Mouse (Mus musculus) bone marrow macrophage, adult 2 months (primary cell): ENCODE data around the gene Ankrd52. TPM values are rescaled to one million over a fixed set of nuclear protein-coding genes. Genes with fewer than 3 reads are reported as not detected.
A peak's percentile ranks its signal among the peaks of the same experiment; 100 is the strongest.

Experiments used
- H3K27ac ChIP-seq: 2 replicates; pipeline ENCODE4 v1.5.1; 2012; ENCODE audit warnings: low read depth, low read length; ENCODE audit not compliant: insufficient read depth
- H3K4me1 ChIP-seq: 2 replicates; pipeline ENCODE4 v1.6.1; 2012; ENCODE audit warnings: low read length; ENCODE audit not compliant: control insufficient read depth, insufficient read depth
- H3K4me3 ChIP-seq: 2 replicates; pipeline ENCODE4 v1.5.1; 2012; ENCODE audit warnings: mild to moderate bottlenecking, low read length, moderate library complexity; ENCODE audit not compliant: insufficient read depth
- CTCF ChIP-seq: IDR thresholded peaks from 2 replicates; pipeline ENCODE4 v1.5.1; 2012; ENCODE audit warnings: low read depth, mild to moderate bottlenecking, low read length, moderate library complexity
- POLR2A ChIP-seq: IDR thresholded peaks from 2 replicates; pipeline ENCODE4 v1.6.1; 2012; ENCODE audit warnings: mild to moderate bottlenecking, low read depth, low read length, borderline replicate concordance
- polyA plus RNA-seq: library from polyadenylated mRNA; stranded (reverse); fragments of >200 nt; gene quantifications from 2 replicates; pipeline ENCODE4 v1.2.4, GENCODE M21; 2012; ENCODE audit not compliant: missing spikeins, insufficient read depth, insufficient read length

The Ankrd52 gene
- polyA plus RNA-seq, 1 experiment = 34.8 TPM

- H3K27ac ChIP-seq = no peak overlapping the region
- TF ChIP-seq CTCF (no peak), POLR2A (no peak)
- peaks cover 3% of the 10 kb centered on the region for H3K4me1 ChIP-seq
- H3K4me3 ChIP-seq = no peak overlapping the region
These were observed 77.6 kb downstream of the Ankrd52 start for GRCm38 (mm10) chr10:128454471-128454870.

GRCm38 (mm10) chr10:128455280-128455679, 78.4 kb downstream of the Ankrd52 start:
- Histone ChIP-seq H3K4me1 (peaks cover 6% of the 10 kb centered on the region), H3K4me3 (no peak overlapping the region), H3K27ac (no peak overlapping the region)
- TF ChIP-seq CTCF (0 out of 2 replicates have a peak, but pooled peaks have one; percentile 17), POLR2A (no peak)

- H3K27ac ChIP-seq = no peak overlapping the region
- H3K4me1 ChIP-seq = peaks cover 10% of the 10 kb centered on the region
- H3K4me3 ChIP-seq = no peak overlapping the region
- no peak for TF ChIP-seq CTCF
- TF ChIP-seq POLR2A = no peak
These were observed 80.8 kb downstream of the Ankrd52 start for GRCm38 (mm10) chr10:128457676-128458075.

Other genes with a start within 250 kb of the Ankrd52 start
- gene Rbms2, start 196.8 kb upstream of the Ankrd52 start, polyA plus RNA-seq = 39.4 and 39.8 TPM in 2 replicates
- gene Gls2, start 182.7 kb upstream of the Ankrd52 start, polyA plus RNA-seq = not detected in 2 replicates
- gene Spryd4, start 165.3 kb upstream of the Ankrd52 start, polyA plus RNA-seq = 5.3 and 6.1 TPM in 2 replicates
- not detected in 2 replicates for gene Mip, start 151.3 kb upstream of the Ankrd52 start, polyA plus RNA-seq
- gene Timeless, start 145.1 kb upstream of the Ankrd52 start, polyA plus RNA-seq = 6.4 and 10.7 TPM in 2 replicates
- not detected in 2 replicates for gene Apon, start 123.0 kb upstream of the Ankrd52 start, polyA plus RNA-seq
- not detected in 2 replicates for gene Apof, start 108.4 kb upstream of the Ankrd52 start, polyA plus RNA-seq
- gene Stat2, start 106.6 kb upstream of the Ankrd52 start, polyA plus RNA-seq = 89.6 and 94.6 TPM in 2 replicates
- gene Il23a, start 78.4 kb upstream of the Ankrd52 start, polyA plus RNA-seq = not detected in 2 replicates
- gene Pan2, start 73.8 kb upstream of the Ankrd52 start, polyA plus RNA-seq = 14.3 and 15.2 TPM in 2 replicates
- 78.6 and 82.6 TPM in 2 replicates for gene Cnpy2, start 54.7 kb upstream of the Ankrd52 start, polyA plus RNA-seq
- gene Cs, start 39.4 kb upstream of the Ankrd52 start, polyA plus RNA-seq = 98.1 and 109 TPM in 2 replicates
- 40.6 and 46.1 TPM in 2 replicates for gene Coq10a, start 8.1 kb upstream of the Ankrd52 start, polyA plus RNA-seq
- not detected in 2 replicates for gene Slc39a5, start 24.1 kb downstream of the Ankrd52 start, polyA plus RNA-seq
- 47.2 and 62.7 TPM in 2 replicates for gene Nabp2, start 34.4 kb downstream of the Ankrd52 start, polyA plus RNA-seq
- 42.6 and 47.6 TPM in 2 replicates for gene Rnf41, start 34.5 kb downstream of the Ankrd52 start, polyA plus RNA-seq
- 101 and 105 TPM in 2 replicates for gene Smarcc2, start 82.1 kb downstream of the Ankrd52 start, polyA plus RNA-seq
- 1,186 and 1,257 TPM in 2 replicates for gene Myl6, start 117.0 kb downstream of the Ankrd52 start, polyA plus RNA-seq
- gene Myl6b, start 121.6 kb downstream of the Ankrd52 start, polyA plus RNA-seq = 2.5 and 3.9 TPM in 2 replicates
- 179 and 197 TPM in 2 replicates for gene Esyt1, start 148.8 kb downstream of the Ankrd52 start, polyA plus RNA-seq
- gene Zc3h10, start 170.7 kb downstream of the Ankrd52 start, polyA plus RNA-seq = 9.6 and 15.4 TPM in 2 replicates
- gene Rpl41, start 172.2 kb downstream of the Ankrd52 start, polyA plus RNA-seq = 2,460 and 2,819 TPM in 2 replicates
- gene Pa2g4, start 188.9 kb downstream of the Ankrd52 start, polyA plus RNA-seq = 70.1 and 76.0 TPM in 2 replicates
- 2.2 and 2.6 TPM in 2 replicates for gene Erbb3, start 212.5 kb downstream of the Ankrd52 start, polyA plus RNA-seq
- 886 and 996 TPM in 2 replicates for gene Rps26, start 249.6 kb downstream of the Ankrd52 start, polyA plus RNA-seq